Mouse (Mus musculus): ENCODE results near the gene Znhit6. TPM values are rescaled to one million over a fixed set of nuclear protein-coding genes. Genes with fewer than 3 reads are reported as not detected.

Znhit6 gene
- polyA plus RNA-seq (2014; fragmentation: Nextera tagmentation; extraction: Ambion mirVana), result 22.6 and 26.0 TPM in 2 replicates

GRCm38 (mm10) chr3:145575743-145576481 lies at the start of gene Znhit6:
Znhit6 (plus strand) TSS chr3:145576205.
- no peaks in the 10 kb centered on the region for H3K27me3 ChIP-seq (ENCODE audit: control insufficient read depth, insufficient read depth, low read length)
- peak; percentile 88 for ATAC-seq (replicated peaks; ENCODE audit: insufficient number of reproducible peaks, low FRiP score, low TSS enrichment)
- H3K9ac ChIP-seq (ENCODE audit: low read depth, low read length), result peak within 1 kb of the TSS; percentile 78
- H3K4me1 ChIP-seq (ENCODE audit: control insufficient read depth, insufficient read depth, low read length), result peaks cover 12% of the 10 kb centered on the region
- peak within 1 kb of the TSS; percentile 95 for H3K4me2 ChIP-seq
- WGBS (ENCODE audit: insufficient replicate concordance), result 5% methylated on average over 37 of the region's 37 CpGs
- H3K9me3 ChIP-seq (replicated peaks; ENCODE audit: control insufficient read depth, low read length), result no peaks in the 10 kb centered on the region
- H3K36me3 ChIP-seq (ENCODE audit: control insufficient read depth, insufficient read depth, low read length), result peaks cover 10% of the 10 kb centered on the region
- H3K4me3 ChIP-seq (ENCODE audit: low read depth, low read length), result peak within 1 kb of the TSS; percentile 79
- H3K27ac ChIP-seq (ENCODE audit: low read depth, low read length), result 0 out of 2 replicates have a peak within 1 kb of the TSS, but pooled peaks have one; percentile 3

DNA sequence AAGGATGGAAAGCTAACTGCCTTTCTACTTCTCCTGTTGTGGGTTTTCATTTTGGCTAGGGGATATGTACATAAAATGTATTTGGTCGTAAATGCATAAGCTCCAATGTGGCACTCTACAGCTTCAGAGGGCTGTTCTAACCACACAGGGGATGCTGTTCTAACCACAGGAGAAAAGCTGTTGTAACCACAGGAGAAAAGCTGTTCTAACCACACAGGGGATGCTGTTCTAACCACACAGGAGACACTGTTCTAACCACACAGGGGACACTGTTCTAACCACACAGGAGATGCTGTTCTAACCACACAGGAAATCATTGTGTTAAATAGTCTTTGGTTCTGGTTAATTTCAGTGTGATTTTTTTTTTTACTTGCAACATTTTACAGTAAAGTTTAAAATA lies 38.1 kb upstream of the Znhit6 start:
- Histone ChIP-seq H3K36me3 (ENCODE audit: control insufficient read depth, insufficient read depth, low read length) (no peaks in the 10 kb centered on the region), H3K9me3 (replicated peaks; ENCODE audit: control insufficient read depth, low read length) (no peaks in the 10 kb centered on the region), H3K9ac (ENCODE audit: low read depth, low read length) (no peak overlapping the region), H3K27ac (ENCODE audit: low read depth, low read length) (no peak overlapping the region), H3K27me3 (ENCODE audit: control insufficient read depth, insufficient read depth, low read length) (no peaks in the 10 kb centered on the region), H3K4me2 (no peak overlapping the region), H3K4me3 (ENCODE audit: low read depth, low read length) (no peak overlapping the region), H3K4me1 (ENCODE audit: control insufficient read depth, insufficient read depth, low read length) (no peaks in the 10 kb centered on the region)
- WGBS (ENCODE audit: insufficient replicate concordance), result 71% methylated on average over 1 of the region's 1 CpGs
- ATAC-seq (replicated peaks; ENCODE audit: insufficient number of reproducible peaks, low FRiP score, low TSS enrichment), result no peak

- no peak overlapping the region for H3K4me3 ChIP-seq (ENCODE audit: low read depth, low read length)
- H3K27me3 ChIP-seq (ENCODE audit: control insufficient read depth, insufficient read depth, low read length), result no peaks in the 10 kb centered on the region
- no peaks in the 10 kb centered on the region for H3K36me3 ChIP-seq (ENCODE audit: control insufficient read depth, insufficient read depth, low read length)
- no peak for ATAC-seq (replicated peaks; ENCODE audit: insufficient number of reproducible peaks, low FRiP score, low TSS enrichment)
- WGBS (ENCODE audit: insufficient replicate concordance), result 76% methylated on average over 10 of the region's 10 CpGs
- no peak overlapping the region for H3K27ac ChIP-seq (ENCODE audit: low read depth, low read length)
- no peaks in the 10 kb centered on the region for H3K9me3 ChIP-seq (replicated peaks; ENCODE audit: control insufficient read depth, low read length)
- H3K4me1 ChIP-seq (ENCODE audit: control insufficient read depth, insufficient read depth, low read length), result no peaks in the 10 kb centered on the region
- no peak overlapping the region for H3K9ac ChIP-seq (ENCODE audit: low read depth, low read length)
- H3K4me2 ChIP-seq, result no peak overlapping the region
Measured at GRCm38 (mm10) chr3:145548441-145549415, 27.3 kb upstream of the Znhit6 start.

DNA sequence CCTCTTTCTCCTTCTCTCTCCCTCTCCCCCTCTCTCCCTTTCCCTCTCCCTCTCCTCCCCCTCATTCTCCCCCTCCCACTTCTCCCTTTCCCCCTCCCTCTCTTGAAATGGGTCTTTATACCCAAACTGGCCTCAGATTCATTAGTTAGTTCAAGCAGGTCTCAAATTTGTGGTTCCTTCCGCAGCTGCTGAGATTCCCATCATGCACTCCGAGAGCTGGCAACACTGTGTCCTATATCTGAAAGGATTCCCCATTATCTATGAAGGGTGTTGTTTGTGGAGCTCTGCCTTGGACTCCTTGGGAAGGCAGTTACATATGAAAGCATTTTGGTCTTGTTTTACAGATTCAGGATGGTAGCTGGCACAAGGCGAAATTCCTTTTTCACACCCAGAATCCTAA lies 25.8 kb upstream of the Znhit6 start:
- H3K27ac ChIP-seq (ENCODE audit: low read depth, low read length), result no peak overlapping the region
- 64% methylated on average over 3 of the region's 3 CpGs for WGBS (ENCODE audit: insufficient replicate concordance)
- no peak for ATAC-seq (replicated peaks; ENCODE audit: insufficient number of reproducible peaks, low FRiP score, low TSS enrichment)
- H3K36me3 ChIP-seq (ENCODE audit: control insufficient read depth, insufficient read depth, low read length), result no peaks in the 10 kb centered on the region
- H3K9ac ChIP-seq (ENCODE audit: low read depth, low read length), result no peak overlapping the region
- no peaks in the 10 kb centered on the region for H3K9me3 ChIP-seq (replicated peaks; ENCODE audit: control insufficient read depth, low read length)
- no peak overlapping the region for H3K4me2 ChIP-seq
- H3K27me3 ChIP-seq (ENCODE audit: control insufficient read depth, insufficient read depth, low read length), result no peaks in the 10 kb centered on the region
- H3K4me3 ChIP-seq (ENCODE audit: low read depth, low read length), result no peak overlapping the region
- no peaks in the 10 kb centered on the region for H3K4me1 ChIP-seq (ENCODE audit: control insufficient read depth, insufficient read depth, low read length)

DNA sequence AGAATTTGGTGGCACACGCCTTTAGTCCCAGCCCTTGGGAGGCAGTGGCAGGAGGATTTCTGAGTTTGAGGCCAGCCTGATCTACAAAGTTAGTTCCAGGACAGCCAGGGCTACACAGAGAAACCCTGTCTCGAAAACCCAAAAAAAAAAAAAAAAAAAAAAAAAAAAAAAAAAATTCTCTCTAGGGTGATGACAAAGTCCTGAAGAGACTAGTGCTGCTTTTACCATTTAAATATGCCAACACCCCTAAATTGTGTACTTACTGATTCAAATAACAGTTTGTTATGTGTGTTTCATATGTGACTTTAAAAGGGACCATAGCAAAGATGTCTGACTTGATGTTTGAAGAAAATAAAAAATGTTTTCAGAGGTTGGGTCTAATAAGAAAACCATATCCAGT lies 21.6 kb upstream of the Znhit6 start:
- WGBS (ENCODE audit: insufficient replicate concordance), result 81% methylated on average over 2 of the region's 2 CpGs
- no peaks in the 10 kb centered on the region for H3K36me3 ChIP-seq (ENCODE audit: control insufficient read depth, insufficient read depth, low read length)
- no peak overlapping the region for H3K9ac ChIP-seq (ENCODE audit: low read depth, low read length)
- H3K4me2 ChIP-seq, result no peak overlapping the region
- no peak for ATAC-seq (replicated peaks; ENCODE audit: insufficient number of reproducible peaks, low FRiP score, low TSS enrichment)
- H3K4me1 ChIP-seq (ENCODE audit: control insufficient read depth, insufficient read depth, low read length), result no peaks in the 10 kb centered on the region
- H3K9me3 ChIP-seq (replicated peaks; ENCODE audit: control insufficient read depth, low read length), result no peaks in the 10 kb centered on the region
- no peaks in the 10 kb centered on the region for H3K27me3 ChIP-seq (ENCODE audit: control insufficient read depth, insufficient read depth, low read length)
- no peak overlapping the region for H3K4me3 ChIP-seq (ENCODE audit: low read depth, low read length)
- H3K27ac ChIP-seq (ENCODE audit: low read depth, low read length), result no peak overlapping the region

- no peak overlapping the region for H3K4me2 ChIP-seq
- no peak overlapping the region for H3K27ac ChIP-seq (ENCODE audit: low read depth, low read length)
- no peaks in the 10 kb centered on the region for H3K36me3 ChIP-seq (ENCODE audit: control insufficient read depth, insufficient read depth, low read length)
- ATAC-seq (replicated peaks; ENCODE audit: insufficient number of reproducible peaks, low FRiP score, low TSS enrichment), result no peak
- no peaks in the 10 kb centered on the region for H3K27me3 ChIP-seq (ENCODE audit: control insufficient read depth, insufficient read depth, low read length)
- no peak overlapping the region for H3K9ac ChIP-seq (ENCODE audit: low read depth, low read length)
- no peaks in the 10 kb centered on the region for H3K4me1 ChIP-seq (ENCODE audit: control insufficient read depth, insufficient read depth, low read length)
- no peaks in the 10 kb centered on the region for H3K9me3 ChIP-seq (replicated peaks; ENCODE audit: control insufficient read depth, low read length)
- 87% methylated on average over 10 of the region's 10 CpGs for WGBS (ENCODE audit: insufficient replicate concordance)
- H3K4me3 ChIP-seq (ENCODE audit: low read depth, low read length), result no peak overlapping the region
Measured at GRCm38 (mm10) chr3:145556206-145556605, 19.8 kb upstream of the Znhit6 start.

DNA sequence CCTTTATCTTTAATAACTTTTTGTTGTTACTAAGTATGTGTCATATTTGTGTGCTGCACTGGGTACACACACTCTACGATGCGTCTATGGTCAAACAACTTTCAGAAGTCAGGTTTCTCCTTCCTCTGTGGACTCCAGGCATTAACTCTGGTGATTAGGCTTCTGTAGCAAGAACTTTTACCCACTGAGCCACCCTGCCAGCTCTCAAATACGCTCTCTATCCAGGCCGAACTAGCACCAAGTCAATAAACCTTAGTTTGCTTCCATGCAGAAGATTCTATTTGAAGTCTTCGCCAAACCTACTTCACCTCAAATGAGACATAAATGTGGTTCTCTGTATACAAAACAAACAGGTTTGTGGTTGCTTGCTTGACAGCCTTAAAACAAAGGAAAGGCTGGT lies 16.3 kb upstream of the Znhit6 start:
- Histone ChIP-seq H3K27ac (ENCODE audit: low read depth, low read length) (no peak overlapping the region), H3K4me1 (ENCODE audit: control insufficient read depth, insufficient read depth, low read length) (no peaks in the 10 kb centered on the region), H3K9me3 (replicated peaks; ENCODE audit: control insufficient read depth, low read length) (0 out of 2 replicates have a peak, but pooled peaks cover 3% of the 10 kb centered on the region), H3K36me3 (ENCODE audit: control insufficient read depth, insufficient read depth, low read length) (no peaks in the 10 kb centered on the region), H3K4me3 (ENCODE audit: low read depth, low read length) (no peak overlapping the region), H3K27me3 (ENCODE audit: control insufficient read depth, insufficient read depth, low read length) (no peaks in the 10 kb centered on the region), H3K9ac (ENCODE audit: low read depth, low read length) (no peak overlapping the region), H3K4me2 (no peak overlapping the region)
- WGBS (ENCODE audit: insufficient replicate concordance), result 89% methylated on average over 5 of the region's 5 CpGs
- ATAC-seq (replicated peaks; ENCODE audit: insufficient number of reproducible peaks, low FRiP score, low TSS enrichment), result no peak

GRCm38 (mm10) chr3:145560117-145560516 lies 15.9 kb upstream of the Znhit6 start:
- Histone ChIP-seq H3K4me2 (no peak overlapping the region), H3K9me3 (replicated peaks; ENCODE audit: control insufficient read depth, low read length) (0 out of 2 replicates have a peak, but pooled peaks cover 3% of the 10 kb centered on the region), H3K4me1 (ENCODE audit: control insufficient read depth, insufficient read depth, low read length) (no peaks in the 10 kb centered on the region), H3K9ac (ENCODE audit: low read depth, low read length) (no peak overlapping the region), H3K27ac (ENCODE audit: low read depth, low read length) (no peak overlapping the region), H3K36me3 (ENCODE audit: control insufficient read depth, insufficient read depth, low read length) (no peaks in the 10 kb centered on the region), H3K4me3 (ENCODE audit: low read depth, low read length) (no peak overlapping the region), H3K27me3 (ENCODE audit: control insufficient read depth, insufficient read depth, low read length) (no peaks in the 10 kb centered on the region)
- ATAC-seq (replicated peaks; ENCODE audit: insufficient number of reproducible peaks, low FRiP score, low TSS enrichment), result no peak
- 82% methylated on average over 4 of the region's 4 CpGs for WGBS (ENCODE audit: insufficient replicate concordance)
